Mouse (Mus musculus) gastrocnemius, postnatal 36 days (tissue): ENCODE measurements around the gene Mtap. TPM values are rescaled to one million over a fixed set of nuclear protein-coding genes. Genes with fewer than 3 reads are reported as not detected.
A peak's percentile ranks its signal among the peaks of the same experiment; 100 is the strongest.

ENCODE experiments used
- DNase-seq, 2 experiments: peaks; one replicate each; pipeline ENCODE4 v3.0.0; 2022
- intact Hi-C: fragments of 180-260 bp; cut with DNase I; formaldehyde crosslinking; loops from one replicate; pipeline ENCODE4 v1.15.1; 2025
- long read RNA-seq, 2 experiments: library from polyadenylated mRNA; stranded (forward); transcript quantifications; one replicate each; pipeline ENCODE4 v2.0.0; 2021
- total RNA-seq, 2 experiments: library from RNA; stranded (reverse); gene quantifications; 2 replicates each; pipeline ENCODE4 v1.2.3; 2021

The Mtap gene
- 10 to 100 TPM; 13.4 to 14.7 TPM for total RNA-seq
- long read RNA-seq, experiment 1, transcript Mtap-201 (8 exons, 2,797 nt): major isoform, 7 of 7 reads
- long read RNA-seq, experiment 1, partial matches to known transcripts: 0 of 7 reads
- long read RNA-seq, experiment 1, other reads (novel, unspliced or antisense): 0 of 7 reads
- long read RNA-seq, experiment 2, transcript Mtap-201 (8 exons, 2,797 nt): major isoform, 10 of 11 reads
- long read RNA-seq, experiment 2, partial matches to known transcripts: 0 of 11 reads
- long read RNA-seq, experiment 2, other reads (novel, unspliced or antisense): 1 of 11 reads

DNA sequence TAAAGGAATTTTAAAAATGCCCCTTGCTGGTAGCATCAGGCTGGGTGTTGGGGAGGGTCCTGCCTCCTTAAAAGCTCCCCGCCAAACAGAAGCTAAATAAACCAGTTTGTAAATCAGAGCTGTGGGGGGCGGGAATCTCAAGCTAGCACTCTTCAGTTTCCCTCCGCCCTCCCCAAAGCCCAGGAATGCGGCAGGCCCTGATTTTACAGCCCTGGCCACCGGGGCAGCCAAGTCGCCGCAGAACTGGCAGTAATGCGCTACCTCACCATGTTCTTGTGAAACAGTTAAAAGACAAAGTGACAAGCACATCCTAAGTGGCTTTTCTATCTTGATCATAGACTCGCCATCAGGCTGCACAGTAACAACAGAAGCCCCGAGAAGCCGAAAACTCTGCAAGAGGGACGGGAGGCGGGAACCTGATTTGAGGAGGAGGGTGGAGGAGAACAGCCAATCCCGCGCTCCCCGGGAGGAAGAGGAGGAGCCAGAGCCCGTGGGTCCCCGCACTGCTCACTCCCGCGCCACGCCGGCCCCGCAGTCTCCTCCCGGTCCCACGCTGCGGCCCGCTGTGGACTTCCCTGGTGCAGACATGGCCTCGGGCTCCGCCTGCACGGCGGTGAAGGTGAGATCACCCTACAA is at the start of gene Mtap:
Gene Mtap, plus strand, starts transcription at position 217 of the 636 bp plus-strand sequence.
- intact Hi-C loops: no loop called here
- DNase-seq: peak; percentile 62 to 76

DNA sequence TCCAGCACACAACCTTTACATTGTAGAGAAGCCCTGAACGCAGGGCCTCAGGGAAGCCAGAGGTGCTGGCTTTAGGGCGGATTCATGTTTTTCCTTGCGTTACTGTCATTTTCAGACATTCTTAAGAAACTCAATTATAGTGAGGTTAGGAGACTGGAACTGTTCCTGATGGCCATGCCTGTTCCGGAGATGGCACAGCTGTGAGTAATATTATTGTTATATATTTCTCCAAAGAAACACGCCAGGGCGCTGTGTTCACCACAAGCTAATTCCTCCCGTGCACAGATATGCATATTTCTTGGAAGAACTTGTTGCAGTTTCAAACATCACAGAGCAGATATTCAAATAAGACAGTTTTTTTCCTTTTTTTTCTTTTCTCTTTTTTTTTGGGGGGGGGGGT is 47.8 kb upstream of the Mtap start:
- DNase-seq: no peak
- intact Hi-C loops: no loop called here

GRCm38 (mm10) chr4:89090217-89090616 is 46.7 kb upstream of the Mtap start:
- intact Hi-C loops: no loop called here
- DNase-seq: no peak

- intact Hi-C loops: no loop called here
- DNase-seq: no peak
Measured at GRCm38 (mm10) chr4:89092153-89092552, 44.8 kb upstream of the Mtap start.

- intact Hi-C loops: no loop called here
- no peak for DNase-seq
Measured at GRCm38 (mm10) chr4:89094773-89095172, 42.1 kb upstream of the Mtap start.

GRCm38 (mm10) chr4:89098261-89098660 is 38.7 kb upstream of the Mtap start:
- no peak for DNase-seq
- intact Hi-C loops: no loop called here

DNA sequence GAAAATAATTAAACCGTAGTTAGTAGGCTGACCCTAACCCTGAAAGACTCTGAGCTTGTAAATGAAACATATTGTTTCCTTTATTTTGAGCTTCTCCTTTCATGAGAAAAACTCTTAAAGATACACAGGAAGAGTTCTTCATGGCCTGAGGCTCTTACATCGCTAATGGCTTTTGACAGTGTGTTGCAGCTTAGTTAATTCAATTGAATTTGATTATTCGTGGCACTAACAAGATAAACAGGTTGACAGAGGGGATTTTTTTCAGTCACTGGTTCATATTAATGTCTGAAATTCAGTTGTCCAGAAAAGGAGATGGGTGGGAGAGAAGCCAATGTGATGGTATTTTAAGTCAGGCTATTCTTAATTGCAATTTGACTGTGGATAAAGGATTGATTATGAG is 35.6 kb upstream of the Mtap start:
- DNase-seq: no peak
- intact Hi-C loops: no loop called here

- DNase-seq: no peak
- intact Hi-C loops: no loop called here
Measured at GRCm38 (mm10) chr4:89102283-89102682, 34.6 kb upstream of the Mtap start.

DNA sequence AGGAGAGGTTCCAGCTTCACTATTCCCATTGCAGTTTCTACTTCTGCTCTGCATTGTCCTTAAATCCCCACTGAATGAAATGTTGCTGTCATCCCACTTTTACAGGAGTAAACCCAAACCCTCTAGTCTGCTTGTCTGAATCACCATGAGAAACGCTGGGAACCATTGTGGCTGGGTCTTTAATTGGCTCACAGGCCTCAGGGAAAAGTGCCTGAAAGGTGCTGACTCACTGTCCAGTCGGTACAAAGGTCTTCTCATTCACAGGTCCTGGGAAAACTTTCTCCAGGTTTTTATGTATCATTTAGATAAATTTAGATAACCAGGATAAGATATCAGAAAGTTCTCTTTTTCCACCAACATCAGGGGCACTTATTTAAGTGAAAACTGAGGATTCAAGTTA is 31.4 kb upstream of the Mtap start:
- DNase-seq: no peak
- intact Hi-C loops: no loop called here

DNA sequence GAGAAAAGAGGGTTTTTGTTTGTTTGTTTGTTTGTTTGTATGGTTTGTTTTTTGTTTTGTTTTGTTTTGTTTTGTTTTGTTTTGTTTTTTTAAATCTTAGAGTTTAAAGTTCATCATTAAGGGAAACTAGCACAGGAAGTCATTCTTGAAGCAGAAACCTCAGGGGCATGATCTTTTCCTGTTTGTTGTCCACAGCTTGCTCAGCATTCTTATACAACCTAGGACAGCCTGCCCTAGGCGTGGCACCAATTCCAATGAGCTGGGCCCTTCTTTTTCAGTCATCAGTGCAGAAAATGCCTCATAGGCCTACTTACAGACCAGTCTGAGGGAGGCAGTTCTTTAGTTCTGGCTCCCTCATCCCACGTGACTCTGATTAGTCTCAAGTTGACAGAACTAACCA is 30.4 kb upstream of the Mtap start:
- no peak for DNase-seq
- intact Hi-C loops: no loop called here

DNA sequence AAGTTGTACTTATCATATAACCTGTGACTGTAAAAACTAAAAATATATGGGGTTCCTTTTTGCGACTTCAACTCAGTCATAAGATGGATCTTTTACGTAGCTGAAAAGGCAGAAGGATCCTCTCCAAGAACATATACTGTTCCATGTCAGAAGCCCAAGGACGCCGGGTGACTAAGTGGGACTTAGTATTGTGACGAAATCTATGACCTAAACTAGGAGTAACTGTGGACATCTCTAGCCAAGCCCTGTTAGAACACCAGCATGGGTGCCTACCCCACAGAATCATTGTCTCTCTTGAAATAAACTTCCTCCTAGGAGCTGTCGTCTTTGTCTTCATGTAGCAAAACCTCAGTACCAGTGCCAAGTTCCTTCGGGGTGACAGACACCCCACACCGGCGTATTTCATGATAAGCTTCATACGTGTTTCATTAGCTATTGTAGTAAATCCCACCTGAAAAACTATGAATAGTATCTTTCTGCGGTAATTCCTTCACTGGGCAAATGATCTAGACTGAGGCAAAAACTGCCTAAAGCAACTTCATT is 24.7 kb upstream of the Mtap start:
- DNase-seq: no peak
- intact Hi-C loops: no loop called here

DNA sequence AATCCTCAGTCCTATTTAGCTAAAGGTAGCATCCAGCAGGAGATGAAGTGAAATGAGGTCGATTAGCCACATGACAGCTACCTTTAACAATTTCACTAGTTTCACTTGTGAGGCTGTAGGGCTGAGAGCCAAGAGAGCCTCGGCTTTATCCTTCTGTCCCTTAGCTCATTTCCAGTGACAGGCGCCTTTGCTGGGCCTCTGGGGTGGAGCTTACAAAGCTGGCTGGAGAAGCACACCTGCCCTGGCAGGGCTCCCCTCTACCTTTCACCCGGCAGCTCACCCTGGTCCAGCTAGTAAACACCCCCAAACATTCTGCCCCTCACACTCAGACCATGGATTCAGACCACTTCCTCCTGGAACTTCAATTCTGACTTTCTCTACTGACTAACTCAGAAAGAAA is 24.1 kb upstream of the Mtap start:
- DNase-seq: no peak
- intact Hi-C loops: no loop called here

GRCm38 (mm10) chr4:89116006-89116405 is 20.9 kb upstream of the Mtap start:
- intact Hi-C loops: no loop called here
- no peak for DNase-seq

DNA sequence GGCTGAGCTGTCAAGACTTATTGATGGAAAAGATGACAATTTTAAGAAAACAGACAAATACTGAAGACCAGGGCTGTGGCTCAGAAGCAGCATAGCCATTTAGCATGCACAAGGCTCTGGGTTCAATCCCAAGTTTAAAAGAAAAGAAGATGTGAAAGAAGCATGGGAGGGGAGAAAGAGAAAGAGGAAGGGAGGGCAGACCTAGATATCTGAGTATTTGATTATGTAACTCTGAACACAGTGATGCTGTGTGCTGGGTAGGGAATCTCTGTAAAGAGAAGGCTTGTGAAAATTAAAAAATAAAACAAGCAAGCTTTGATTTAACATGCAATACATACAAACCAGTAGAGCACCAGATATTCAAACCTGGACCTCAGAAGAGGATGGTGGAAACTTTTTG is 17.0 kb upstream of the Mtap start:
- no peak for DNase-seq
- intact Hi-C loops: no loop called here

- intact Hi-C loops: no loop called here
- DNase-seq: no peak
Measured at GRCm38 (mm10) chr4:89120353-89120752, 16.6 kb upstream of the Mtap start.

DNA sequence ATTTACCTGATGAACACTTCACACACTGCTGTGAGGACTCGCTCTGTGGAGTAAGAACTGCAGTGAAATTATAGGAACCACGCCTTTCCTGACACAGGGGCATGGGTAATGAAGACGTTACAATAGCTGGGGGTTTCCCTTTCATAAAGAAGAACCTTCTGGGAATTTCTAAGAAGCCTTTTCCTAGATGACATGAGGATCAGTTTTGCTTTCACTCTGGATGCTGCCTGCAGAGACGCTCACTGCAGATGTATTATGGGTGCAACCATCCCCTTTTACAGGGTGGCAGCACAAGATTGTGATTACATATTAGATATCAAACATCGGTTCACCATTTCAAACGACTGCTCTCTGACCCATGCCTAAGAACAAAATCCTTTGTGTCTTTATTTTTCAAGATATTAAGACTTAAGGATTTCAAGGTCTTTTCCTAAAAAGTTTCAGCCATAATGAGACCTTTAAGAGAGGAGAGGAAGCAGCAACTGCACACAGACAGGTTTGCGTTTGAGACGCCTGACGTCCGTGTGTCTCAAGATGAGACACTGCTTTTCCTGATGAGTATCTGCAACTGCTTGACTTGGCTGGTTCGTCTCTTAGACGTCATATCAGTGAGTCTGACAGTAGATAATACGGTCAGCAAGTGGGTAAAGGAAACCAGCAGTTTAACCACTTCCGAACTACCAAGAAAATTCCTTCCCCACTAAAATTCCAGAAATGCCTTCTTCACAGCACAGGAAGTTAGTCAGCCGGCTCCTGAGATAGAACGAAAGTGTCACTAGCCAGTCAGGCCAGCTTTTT is 13.3 kb upstream of the Mtap start:
- no peak for DNase-seq
- intact Hi-C loops: no loop called here

DNA sequence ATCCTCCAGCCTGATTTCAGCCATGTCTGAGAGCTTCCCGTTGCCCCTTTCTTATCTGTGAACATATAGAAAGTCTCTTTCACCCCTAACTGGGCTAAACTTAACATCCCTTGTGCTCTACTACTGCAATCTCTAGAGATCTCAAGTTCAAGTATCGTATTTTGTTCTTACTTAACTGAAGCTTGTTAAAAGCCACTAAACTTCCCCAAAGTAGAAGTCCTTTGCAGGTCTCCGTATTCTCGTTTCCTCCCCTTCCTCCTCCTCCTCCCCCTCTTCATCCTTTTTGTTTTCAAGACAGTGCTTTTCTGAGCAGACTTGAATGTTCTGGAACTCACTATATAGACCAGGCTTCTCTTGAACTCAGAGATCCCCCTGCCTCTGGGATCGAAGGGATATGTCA is 9.2 kb upstream of the Mtap start:
- intact Hi-C loops: loop anchor here (2.0 to 5.0 kb wide), 2 partner anchors 190 to 255 kb away; no protein-coding TSS in a partner anchor
- DNase-seq: no peak

DNA sequence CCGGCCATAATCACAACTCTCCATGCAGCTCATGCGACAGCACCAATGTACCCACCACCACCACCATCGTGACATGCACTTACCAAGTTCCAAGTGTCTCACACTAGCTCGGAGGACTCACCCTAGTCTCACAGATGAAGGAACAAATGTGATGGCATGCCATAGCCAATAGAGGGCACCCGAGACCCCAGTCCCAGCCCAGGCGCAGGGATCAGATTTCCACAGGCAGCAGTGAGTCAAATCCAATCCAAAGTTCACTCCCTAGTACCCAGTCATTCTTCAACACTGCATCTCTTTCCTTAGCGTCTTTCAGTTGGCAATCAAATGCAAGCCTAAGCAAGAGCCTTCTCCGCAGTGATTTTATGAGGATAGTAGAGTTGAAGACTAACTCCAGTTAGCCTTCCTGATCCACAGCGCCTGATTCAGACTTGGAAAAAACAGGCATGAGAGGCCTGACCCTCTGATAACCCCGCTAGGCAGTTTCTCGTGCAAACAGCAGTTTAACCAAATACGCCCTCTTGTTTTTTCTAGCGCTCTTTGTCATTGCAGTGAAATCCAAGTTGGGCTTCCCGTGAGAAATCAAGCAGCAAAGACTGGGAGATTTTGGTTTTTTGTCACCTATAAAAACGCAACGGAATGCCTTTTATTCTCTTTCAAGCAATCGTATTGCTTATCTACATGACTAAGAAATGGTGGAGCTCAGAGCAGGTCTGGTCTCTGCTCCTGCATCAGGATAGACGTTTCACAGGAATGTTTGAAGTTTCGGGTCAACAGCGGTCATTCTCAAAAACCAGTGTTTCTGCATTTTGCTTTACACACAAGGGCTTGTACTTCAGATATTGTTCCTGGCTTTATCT is 8.6 kb upstream of the Mtap start:
- intact Hi-C loops: loop anchor here (2.0 to 5.0 kb wide), 2 partner anchors 191 to 256 kb away; no protein-coding TSS in a partner anchor
- DNase-seq: peak in 1 of 2 experiments; percentile 7

DNA sequence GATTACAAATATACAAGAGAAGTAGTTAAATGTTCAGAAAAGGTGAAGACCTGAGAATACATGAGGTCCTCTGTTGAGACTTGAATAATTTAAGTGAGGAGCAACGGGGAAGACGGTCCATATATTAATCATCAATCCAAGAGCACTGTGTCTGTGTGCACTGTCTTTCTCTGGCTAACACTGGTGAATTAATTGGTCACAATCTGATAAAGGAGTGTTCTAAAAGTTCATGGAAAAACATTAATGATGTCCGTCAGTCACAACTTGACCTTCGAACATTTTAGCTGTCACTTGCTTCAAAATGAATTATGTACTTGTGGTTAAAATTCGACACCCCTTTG is 8.0 kb upstream of the Mtap start:
- intact Hi-C loops: loop anchor here (2.0 to 5.0 kb wide), 2 partner anchors 192 to 256 kb away; no protein-coding TSS in a partner anchor

DNA sequence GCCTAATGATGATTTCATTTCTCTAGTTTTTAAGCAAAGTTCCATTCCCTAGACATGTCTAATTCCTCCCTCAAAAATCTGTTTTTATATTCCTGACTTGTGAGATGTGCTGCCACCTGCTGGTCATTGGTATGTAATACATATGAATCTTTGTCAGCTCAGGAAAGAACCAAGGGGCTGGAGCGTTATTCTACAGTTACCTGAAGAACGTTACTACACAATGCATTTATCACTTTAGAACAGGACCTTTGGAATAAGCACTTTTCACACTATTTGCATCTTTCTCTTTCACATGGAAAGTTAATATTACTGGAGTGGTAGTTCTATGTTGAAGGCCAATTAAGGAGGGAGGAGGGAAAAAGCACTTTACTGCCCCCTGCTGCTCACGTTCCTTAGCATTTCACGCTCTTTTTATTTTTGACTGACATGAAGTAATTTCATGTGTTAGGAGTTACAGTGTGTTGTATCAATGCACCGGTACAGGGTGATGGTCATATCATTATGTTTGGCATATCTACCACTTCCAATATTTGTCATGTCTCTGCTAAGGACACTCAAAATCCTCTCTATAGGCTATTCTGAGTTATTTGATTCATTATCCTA is 7.5 kb upstream of the Mtap start:
- peak in 1 of 2 experiments; percentile 22 for DNase-seq
- intact Hi-C loops: loop anchor here (2.0 to 5.0 kb wide), 2 partner anchors 192 to 257 kb away; no protein-coding TSS in a partner anchor

More for the DNA sequence above, 8.0 kb upstream of the Mtap start:
- DNase-seq: no peak
